Mouse (Mus musculus) limb, embryonic 15.5 days (tissue): ENCODE measurements around the gene Psmd13. TPM values are rescaled to one million over a fixed set of nuclear protein-coding genes. Genes with fewer than 3 reads are reported as not detected.
A peak's percentile ranks its signal among the peaks of the same experiment; 100 is the strongest.
"Not testable (repeated sequence)": the region's sequence is repeated elsewhere in the genome, so short reads cannot be mapped to it uniquely, and the experiment has no call there.

Experiments
- ATAC-seq: fragments of 200-750 bp; cut with Nextera tagmentation; 2 replicates; pipeline ENCODE4 v1.8.0; 2017; ENCODE audit warnings: low read depth, moderate TSS enrichment; ENCODE audit not compliant: insufficient number of reproducible peaks, low FRiP score, low TSS enrichment
- H3K27ac ChIP-seq: fragments of 300-500 bp; sonication (generic); 2 replicates; pipeline ENCODE4 v1.5.1; 2015; ENCODE audit warnings: moderate library complexity, mild to moderate bottlenecking, inconsistent platforms
- H3K27me3 ChIP-seq: fragments of 300-500 bp; sonication (generic); 2 replicates; pipeline ENCODE4 v1.6.1; 2015; ENCODE audit warnings: inconsistent platforms
- H3K36me3 ChIP-seq: fragments of 300-500 bp; sonication (generic); 2 replicates; pipeline ENCODE4 v1.6.1; 2015; ENCODE audit warnings: inconsistent platforms
- H3K4me1 ChIP-seq: fragments of 300-500 bp; sonication (generic); 2 replicates; pipeline ENCODE4 v1.6.1; 2015; ENCODE audit warnings: inconsistent platforms
- H3K4me2 ChIP-seq: fragments of 300-500 bp; sonication (generic); 2 replicates; pipeline ENCODE4 v1.6.1; 2015; ENCODE audit warnings: mild to moderate bottlenecking, inconsistent platforms
- H3K4me3 ChIP-seq: fragments of 300-500 bp; sonication (generic); 2 replicates; pipeline ENCODE4 v1.5.1; 2015; ENCODE audit warnings: mild to moderate bottlenecking, inconsistent platforms
- H3K9ac ChIP-seq: fragments of 300-500 bp; sonication (generic); 2 replicates; pipeline ENCODE4 v1.6.1; 2015; ENCODE audit warnings: inconsistent platforms
- H3K9me3 ChIP-seq: fragments of 300-500 bp; sonication (generic); 2 replicates; pipeline ENCODE4 v1.6.1; 2016; ENCODE audit warnings: inconsistent platforms
- WGBS: fragments of 180-500 bp; shearing (Covaris S2); methylation state at CpG from one replicate; pipeline ENCODE4 v1.1.7; 2015; 5-methylcytosine and 5-hydroxymethylcytosine counted together
- polyA plus RNA-seq: library from polyadenylated mRNA; unstranded; fragments of >200 nt; fragmentation: Nextera tagmentation; extraction: Ambion mirVana; gene quantifications from 2 replicates; pipeline ENCODE4 v1.2.1, GENCODE M21; 2015

Psmd13 gene
- polyA plus RNA-seq, 1 experiment from 2014 or later = 201 TPM

- 96% methylated on average over 8 of the region's 8 CpGs for WGBS
- no peaks in the 10 kb centered on the region for H3K9me3 ChIP-seq
- H3K4me3 ChIP-seq = peak overlapping the region; percentile 80; the same call in 1 of the 2 replicates
- H3K36me3 ChIP-seq = peaks cover 62% of the 10 kb centered on the region
- H3K4me2 ChIP-seq = peak overlapping the region; percentile 98
- peaks cover 31% of the 10 kb centered on the region for H3K4me1 ChIP-seq
- H3K27ac ChIP-seq = no peak overlapping the region
- no peak for ATAC-seq
- H3K27me3 ChIP-seq = no peaks in the 10 kb centered on the region
- H3K9ac ChIP-seq = no peak overlapping the region
These were observed 23.0 kb upstream of the Psmd13 start for GRCm38 (mm10) chr7:140858746-140859145.

GRCm38 (mm10) chr7:140859997-140860396 lies 21.8 kb upstream of the Psmd13 start:
- no peak for ATAC-seq
- 72% methylated on average over 6 of the region's 6 CpGs for WGBS
- no peak overlapping the region for H3K4me3 ChIP-seq
- H3K27ac ChIP-seq = no peak overlapping the region
- peaks cover 62% of the 10 kb centered on the region for H3K36me3 ChIP-seq
- H3K27me3 ChIP-seq = no peaks in the 10 kb centered on the region
- H3K9ac ChIP-seq = no peak overlapping the region
- H3K4me2 ChIP-seq = no peak overlapping the region
- no peaks in the 10 kb centered on the region for H3K9me3 ChIP-seq
- peaks cover 25% of the 10 kb centered on the region for H3K4me1 ChIP-seq

DNA sequence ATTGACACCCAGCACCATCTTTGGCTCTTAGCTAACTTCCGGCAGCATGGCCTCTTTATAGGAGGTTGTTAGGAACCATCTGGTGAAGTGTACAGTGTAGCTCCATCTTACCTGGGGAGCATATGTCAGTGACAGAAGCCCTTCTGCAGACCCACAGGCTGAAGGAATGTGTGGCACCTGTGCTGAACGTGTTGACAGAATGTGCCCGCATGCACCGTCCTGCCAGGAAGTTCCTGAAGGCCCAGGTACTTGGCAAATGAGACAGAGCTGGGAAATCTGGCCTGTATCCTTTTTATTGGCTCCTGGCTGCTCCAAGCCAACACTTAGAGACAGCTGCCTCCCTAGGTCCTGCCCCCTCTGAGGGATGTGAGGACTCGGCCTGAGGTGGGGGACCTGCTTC lies 21.0 kb upstream of the Psmd13 start:
- no peaks in the 10 kb centered on the region for H3K9me3 ChIP-seq
- peaks cover 20% of the 10 kb centered on the region for H3K4me1 ChIP-seq
- H3K36me3 ChIP-seq = peaks cover 67% of the 10 kb centered on the region
- H3K9ac ChIP-seq = no peak overlapping the region
- H3K4me3 ChIP-seq = no peak overlapping the region
- H3K27ac ChIP-seq = no peak overlapping the region
- 84% methylated on average over 5 of the region's 5 CpGs for WGBS
- H3K27me3 ChIP-seq = no peaks in the 10 kb centered on the region
- no peak overlapping the region for H3K4me2 ChIP-seq
- ATAC-seq = no peak

DNA sequence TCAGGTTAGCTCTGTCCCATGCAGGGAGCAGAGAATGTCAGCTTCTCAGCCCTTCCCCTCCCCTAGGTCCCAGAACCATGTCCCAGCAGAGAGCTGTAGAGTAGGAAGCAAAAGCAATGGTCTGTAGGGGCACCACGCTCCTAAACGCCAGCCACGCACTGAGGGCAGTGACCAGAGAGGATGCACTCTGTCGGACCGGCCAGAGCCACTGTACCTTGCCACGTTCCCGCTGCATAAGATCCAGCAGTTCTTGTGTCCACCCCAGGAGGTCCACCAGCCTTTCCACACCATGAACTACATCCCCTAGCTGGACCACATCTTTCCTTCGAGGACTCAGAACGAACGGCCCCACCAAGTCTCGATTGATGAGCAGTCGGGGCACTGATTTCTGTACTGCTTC lies 17.0 kb upstream of the Psmd13 start:
- Histone ChIP-seq H3K9ac (no peak overlapping the region), H3K9me3 (no peaks in the 10 kb centered on the region), H3K36me3 (peaks cover 75% of the 10 kb centered on the region), H3K27ac (no peak overlapping the region), H3K4me1 (no peaks in the 10 kb centered on the region), H3K4me3 (no peak overlapping the region), H3K27me3 (no peaks in the 10 kb centered on the region), H3K4me2 (no peak overlapping the region)
- ATAC-seq = no peak
- WGBS = 88% methylated on average over 12 of the region's 12 CpGs

GRCm38 (mm10) chr7:140874224-140874623 lies 7.5 kb upstream of the Psmd13 start:
- H3K4me1 ChIP-seq = no peaks in the 10 kb centered on the region
- H3K9me3 ChIP-seq = no peaks in the 10 kb centered on the region
- H3K9ac ChIP-seq = no peak overlapping the region
- H3K4me3 ChIP-seq = no peak overlapping the region
- no peak overlapping the region for H3K27ac ChIP-seq
- 88% methylated on average over 4 of the region's 4 CpGs for WGBS
- ATAC-seq = no peak
- H3K27me3 ChIP-seq = no peaks in the 10 kb centered on the region
- no peak overlapping the region for H3K4me2 ChIP-seq
- H3K36me3 ChIP-seq = peaks cover 44% of the 10 kb centered on the region

DNA sequence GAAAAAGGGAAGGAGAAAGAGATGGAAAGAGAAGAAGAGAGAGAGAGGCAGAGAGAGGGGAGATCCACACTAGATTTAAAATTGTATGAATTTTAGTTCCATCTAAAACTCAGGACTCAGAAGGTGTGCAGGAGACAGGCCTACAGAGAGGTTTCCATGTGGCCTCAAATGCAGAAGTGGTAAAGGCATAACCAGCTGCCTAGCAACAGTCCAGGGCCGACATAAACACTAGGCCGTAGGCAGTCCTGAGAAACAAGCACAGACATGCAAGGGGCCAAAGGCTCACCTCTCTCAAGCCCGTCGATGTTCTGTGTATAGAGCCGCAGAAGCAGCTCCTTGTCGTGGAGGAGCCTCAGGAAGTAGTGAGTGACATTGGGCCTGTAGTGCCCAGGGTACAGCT lies 4.4 kb upstream of the Psmd13 start:
- Histone ChIP-seq H3K9me3 (no peaks in the 10 kb centered on the region), H3K4me3 (no peak overlapping the region), H3K27ac (no peak overlapping the region), H3K4me2 (no peak overlapping the region), H3K4me1 (peaks cover 5% of the 10 kb centered on the region; the same call in 1 of the 2 replicates), H3K27me3 (no peaks in the 10 kb centered on the region), H3K9ac (no peak overlapping the region), H3K36me3 (peaks cover 35% of the 10 kb centered on the region)
- WGBS = 70% methylated on average over 6 of the region's 6 CpGs
- no peak for ATAC-seq

DNA sequence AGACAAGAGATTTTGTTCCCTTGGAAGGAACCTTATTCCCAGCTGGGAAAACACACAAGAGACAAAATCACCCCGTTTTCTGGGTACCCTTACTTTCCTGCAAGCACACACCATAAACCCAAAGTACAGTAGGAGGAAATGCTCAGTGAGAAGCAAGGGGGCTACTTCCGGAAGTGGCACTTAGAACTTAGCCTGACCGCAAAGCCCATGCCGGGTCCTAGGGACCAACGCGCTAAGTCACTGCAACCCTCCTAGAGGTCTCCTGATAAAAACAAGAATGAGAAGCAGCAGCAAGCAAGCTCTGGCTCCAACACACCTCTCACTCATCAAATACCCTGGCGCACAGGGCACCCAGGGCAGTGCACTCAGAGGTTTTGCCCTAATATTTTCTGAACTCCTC lies 2.4 kb upstream of the Psmd13 start:
- Histone ChIP-seq H3K9ac (no peak overlapping the region), H3K4me2 (no peak overlapping the region), H3K36me3 (peaks cover 35% of the 10 kb centered on the region), H3K27me3 (no peaks in the 10 kb centered on the region), H3K9me3 (no peaks in the 10 kb centered on the region), H3K27ac (no peak overlapping the region), H3K4me3 (no peak overlapping the region), H3K4me1 (peaks cover 15% of the 10 kb centered on the region)
- ATAC-seq = no peak
- 89% methylated on average over 7 of the region's 7 CpGs for WGBS

- H3K4me1 ChIP-seq = peaks cover 15% of the 10 kb centered on the region
- peaks cover 28% of the 10 kb centered on the region for H3K36me3 ChIP-seq
- no peak for ATAC-seq
- no peak overlapping the region for H3K4me2 ChIP-seq
- WGBS = 83% methylated on average over 3 of the region's 3 CpGs
- no peaks in the 10 kb centered on the region for H3K27me3 ChIP-seq
- no peaks in the 10 kb centered on the region for H3K9me3 ChIP-seq
- no peak overlapping the region for H3K27ac ChIP-seq
- no peak overlapping the region for H3K4me3 ChIP-seq
- H3K9ac ChIP-seq = no peak overlapping the region
These were observed 1.3 kb upstream of the Psmd13 start for GRCm38 (mm10) chr7:140880419-140880818.

DNA sequence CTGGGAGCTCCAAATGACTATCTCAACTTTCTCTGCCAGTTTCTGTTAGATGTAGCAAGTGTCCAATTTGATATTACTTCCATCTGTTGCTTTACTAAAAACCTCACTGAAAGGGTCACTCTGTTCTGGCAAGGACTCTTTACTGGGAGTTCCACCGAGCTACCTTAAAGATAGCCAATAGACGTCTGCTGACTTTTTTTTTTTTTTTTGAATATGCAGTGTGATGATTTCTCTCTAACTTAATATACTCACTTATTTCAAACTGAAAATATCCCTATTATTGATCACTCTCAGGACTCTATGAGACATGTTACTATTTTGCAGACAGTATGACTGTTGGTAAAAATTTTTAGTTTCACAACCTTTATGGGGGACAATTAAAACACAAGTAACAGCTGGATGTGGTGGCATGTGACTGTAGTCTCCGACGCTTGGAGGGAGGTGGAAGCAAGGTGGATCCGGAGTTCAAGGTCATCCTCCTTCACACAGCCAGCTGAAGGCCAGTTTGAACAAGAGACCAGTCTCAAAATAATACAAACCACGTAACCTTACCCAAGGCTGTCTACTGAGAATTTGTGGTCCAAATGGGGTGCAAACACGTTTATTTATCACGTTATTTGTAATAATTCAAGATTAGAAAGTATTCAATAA lies 778 bp upstream of the Psmd13 start:
- H3K36me3 ChIP-seq = peaks cover 29% of the 10 kb centered on the region
- H3K4me3 ChIP-seq = peak overlapping the region; percentile 86
- no peaks in the 10 kb centered on the region for H3K9me3 ChIP-seq
- ATAC-seq = no peak
- no peak overlapping the region for H3K27ac ChIP-seq
- 12% methylated on average over 8 of the region's 8 CpGs for WGBS
- peaks cover 15% of the 10 kb centered on the region for H3K4me1 ChIP-seq
- H3K27me3 ChIP-seq = no peaks in the 10 kb centered on the region
- peak overlapping the region; percentile 71; the same call in 1 of the 2 replicates for H3K9ac ChIP-seq
- peak overlapping the region; percentile 74 for H3K4me2 ChIP-seq

DNA sequence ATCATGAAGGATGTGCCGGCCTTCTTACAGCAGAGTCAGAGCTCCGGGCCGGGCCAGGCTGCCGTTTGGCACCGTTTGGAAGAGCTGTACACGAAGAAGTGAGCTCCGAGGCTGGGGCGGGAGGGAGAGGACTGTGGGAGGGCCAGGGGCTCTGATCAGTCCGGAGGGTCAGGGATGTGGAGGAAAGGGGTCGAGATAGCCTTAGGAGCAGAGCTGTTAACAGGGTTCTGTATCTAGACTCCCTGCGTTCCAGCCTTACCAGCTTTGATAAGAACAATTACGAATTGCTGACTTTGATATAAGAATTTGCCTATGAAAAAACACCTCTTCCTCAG lies 668 bp downstream of the Psmd13 start:
- ATAC-seq = 0 out of 2 replicates have a peak, but pooled peaks have one; percentile 33
- WGBS = 0% methylated on average over 12 of the region's 12 CpGs
- Histone ChIP-seq H3K9ac (peak overlapping the region; percentile 82), H3K27ac (peak overlapping the region; percentile 92), H3K27me3 (no peaks in the 10 kb centered on the region), H3K4me2 (peak overlapping the region; percentile 74), H3K4me3 (peak overlapping the region; percentile 86), H3K4me1 (peaks cover 15% of the 10 kb centered on the region), H3K9me3 (no peaks in the 10 kb centered on the region), H3K36me3 (peaks cover 30% of the 10 kb centered on the region)

DNA sequence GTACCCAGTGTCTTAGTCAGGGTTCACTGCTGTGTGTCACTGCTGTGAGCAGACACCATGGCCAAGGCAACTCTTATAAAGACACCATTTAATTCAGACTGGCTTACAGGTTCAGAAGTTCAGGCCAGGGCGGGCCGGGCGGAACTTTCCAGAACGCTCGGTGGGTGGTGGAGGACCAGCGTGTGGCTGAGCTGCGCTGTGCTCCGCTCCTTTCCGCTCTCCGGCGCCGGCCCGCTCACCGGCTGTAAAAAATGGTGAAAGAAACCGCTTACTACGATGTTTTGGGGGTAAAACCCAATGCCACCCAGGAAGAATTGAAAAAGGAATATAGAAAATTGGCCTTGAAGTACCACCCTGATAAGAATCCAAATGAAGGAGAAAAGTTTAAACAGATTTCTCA lies 8.9 kb downstream of the Psmd13 start:
- H3K9me3 ChIP-seq, H3K27ac ChIP-seq, H3K27me3 ChIP-seq, ATAC-seq, H3K4me3 ChIP-seq, H3K4me2 ChIP-seq, H3K4me1 ChIP-seq, H3K9ac ChIP-seq: not testable (repeated sequence)
- WGBS = 96% methylated on average over 16 of the region's 16 CpGs
- H3K36me3 ChIP-seq = peaks cover 78% of the 10 kb centered on the region

GRCm38 (mm10) chr7:140894031-140894430 lies 12.3 kb downstream of the Psmd13 start:
- WGBS = 89% methylated on average over 7 of the region's 7 CpGs
- H3K9ac ChIP-seq = no peak overlapping the region

DNA sequence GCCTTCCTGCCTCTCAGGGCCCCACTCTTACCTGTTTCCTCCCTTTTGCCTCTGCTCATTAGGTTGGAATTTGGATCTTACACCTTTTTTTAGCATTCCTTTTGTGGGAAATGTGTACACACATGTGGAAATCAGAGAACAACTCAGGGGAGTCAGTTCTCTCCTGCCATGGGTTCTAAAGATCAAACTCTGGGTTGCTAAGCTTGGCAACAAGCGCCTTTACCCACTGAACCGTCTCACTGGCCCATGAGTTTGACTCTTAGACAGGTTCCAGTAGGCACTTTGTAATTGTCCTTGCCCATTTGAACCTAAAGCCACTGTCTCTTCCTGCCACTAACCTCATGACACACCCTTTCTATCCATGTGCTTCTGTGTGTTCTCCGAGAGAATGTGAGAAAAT lies 12.8 kb downstream of the Psmd13 start:
- no peak overlapping the region for H3K27ac ChIP-seq
- ATAC-seq = no peak
- no peak overlapping the region for H3K4me3 ChIP-seq
- H3K9me3 ChIP-seq = no peaks in the 10 kb centered on the region
- peaks cover 77% of the 10 kb centered on the region for H3K36me3 ChIP-seq
- no peak overlapping the region for H3K9ac ChIP-seq
- no peak overlapping the region for H3K4me2 ChIP-seq
- no peaks in the 10 kb centered on the region for H3K27me3 ChIP-seq
- no peaks in the 10 kb centered on the region for H3K4me1 ChIP-seq
- WGBS = 90% methylated on average over 3 of the region's 3 CpGs

More at GRCm38 (mm10) chr7:140894031-140894430, 12.3 kb downstream of the Psmd13 start:
- Histone ChIP-seq H3K4me2 (no peak overlapping the region), H3K4me1 (no peaks in the 10 kb centered on the region), H3K4me3 (no peak overlapping the region), H3K27ac (no peak overlapping the region), H3K27me3 (no peaks in the 10 kb centered on the region), H3K9me3 (no peaks in the 10 kb centered on the region), H3K36me3 (peaks cover 77% of the 10 kb centered on the region)
- ATAC-seq = no peak
